Mouse (Mus musculus): Measurements from ENCODE around the gene Gm21679.
"Not testable (repeated sequence)": the region's sequence is repeated elsewhere in the genome, so short reads cannot be mapped to it uniquely, and the experiment has no call there.

Gene Gm21679

GRCm38 (mm10) chrY:29683270-29683669 lies at the start of gene Gm21679:
TSS of gene Gm21679 (minus strand) at chrY:29683370.
- not testable (repeated sequence) for DNase-seq (ENCODE audit: low spot score)

All from ovary, postnatal 14 days (tissue).